Mouse (Mus musculus): ENCODE measurements around the gene Cabcoco1. TPM values are rescaled to one million over a fixed set of nuclear protein-coding genes. Genes with fewer than 3 reads are reported as not detected.

The Cabcoco1 gene
- total RNA-seq, 4 experiments from 2014 or later = 0.29 TPM; not detected in 2

DNA sequence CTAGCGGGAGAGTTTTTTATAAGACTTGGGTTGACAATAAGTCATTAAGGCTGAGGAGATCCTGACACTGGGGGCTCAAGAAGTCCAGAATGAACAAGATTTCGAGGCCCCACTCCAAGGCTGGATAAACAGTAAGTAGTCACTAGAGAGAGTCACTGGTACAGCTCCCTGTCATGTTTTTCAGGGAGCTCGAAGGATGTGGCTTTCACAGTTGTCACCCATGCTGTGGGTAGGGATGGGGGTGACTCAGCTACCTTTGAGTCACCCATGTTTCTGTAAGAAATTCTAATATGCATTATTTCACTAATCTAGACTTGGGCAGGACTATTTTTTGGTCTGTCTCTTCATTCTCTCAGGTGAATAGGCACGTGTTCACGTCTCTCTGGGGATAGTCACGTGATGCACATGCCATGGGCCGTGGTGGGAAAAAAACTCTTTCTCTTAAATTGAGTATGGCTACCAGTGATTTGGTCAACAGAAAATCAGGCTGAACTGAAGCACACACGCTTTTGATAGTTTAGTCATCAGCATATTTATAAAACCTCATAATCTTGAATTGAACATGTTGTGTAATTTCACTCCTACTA, 29.2 kb downstream of the Cabcoco1 start:
- DNase-seq (ENCODE audit: low spot score in 2 of 2) = no peak

DNA sequence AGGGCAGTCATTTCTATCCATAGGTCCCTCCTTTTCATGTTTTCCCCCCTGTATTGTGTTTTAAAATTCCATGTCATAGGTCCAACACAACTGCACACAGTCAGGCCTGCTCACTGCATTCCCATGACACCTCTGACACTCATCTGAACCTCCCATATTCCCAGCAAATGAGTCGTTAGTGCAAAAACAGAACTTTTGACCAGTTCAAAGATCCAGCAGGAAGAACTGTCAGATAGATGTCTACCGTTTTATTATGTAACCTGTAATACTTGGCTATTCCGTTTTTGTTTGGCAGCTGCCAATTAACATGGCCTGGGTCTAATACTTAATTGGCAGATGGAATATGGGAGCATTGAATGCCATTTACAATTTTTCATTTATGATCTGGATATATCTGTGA, 34.0 kb downstream of the Cabcoco1 start:
- no peak for DNase-seq (ENCODE audit: low spot score in 2 of 2)

DNA sequence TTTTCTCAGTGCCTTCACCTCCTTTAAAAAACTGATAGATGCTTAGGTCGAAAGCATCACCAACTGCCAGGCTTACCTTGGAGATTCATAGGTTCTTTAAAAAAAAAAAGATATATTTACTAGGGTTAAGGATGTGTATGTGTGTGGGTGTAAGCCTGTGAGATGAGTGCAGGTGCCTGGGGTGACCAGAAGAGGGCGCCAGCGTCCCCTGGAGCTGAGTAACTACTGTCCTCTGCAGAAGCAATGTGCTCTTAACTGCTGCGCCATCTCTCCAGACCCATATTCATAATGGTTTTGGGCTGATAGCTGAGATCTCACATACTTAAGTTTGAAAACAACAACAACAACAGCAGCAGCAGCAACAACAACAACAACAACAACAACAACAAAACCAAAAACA, 35.5 kb downstream of the Cabcoco1 start:
- DNase-seq (ENCODE audit: low spot score in 2 of 2) = no peak

DNA sequence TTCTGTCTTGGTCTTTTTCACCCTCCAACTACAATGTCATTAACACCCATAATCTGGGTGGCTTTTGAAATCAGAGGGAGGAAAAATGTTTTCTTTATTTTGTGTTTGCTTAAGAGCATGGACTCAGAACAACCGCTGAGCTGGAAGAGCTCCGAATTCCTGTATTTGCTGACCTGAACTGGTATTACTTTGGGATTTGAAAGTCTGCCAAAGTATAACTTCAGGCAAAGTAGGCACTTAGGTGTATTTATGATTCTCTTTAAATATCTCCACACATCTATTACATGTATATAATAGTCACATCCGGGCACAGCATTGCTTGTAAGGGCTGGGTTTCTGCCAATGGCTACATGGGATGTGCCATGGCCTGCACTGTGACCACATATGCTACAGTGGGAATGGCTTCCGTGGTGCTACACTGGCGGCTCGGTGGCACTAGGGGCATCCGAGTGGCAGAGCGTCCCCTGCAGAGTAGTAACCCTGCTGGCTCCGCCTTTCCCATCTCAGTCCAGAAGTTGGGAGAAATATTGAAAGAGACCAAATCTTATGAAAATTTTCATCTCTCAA, 37.0 kb downstream of the Cabcoco1 start:
- DNase-seq (ENCODE audit: low spot score in 2 of 2) = no peak

DNA sequence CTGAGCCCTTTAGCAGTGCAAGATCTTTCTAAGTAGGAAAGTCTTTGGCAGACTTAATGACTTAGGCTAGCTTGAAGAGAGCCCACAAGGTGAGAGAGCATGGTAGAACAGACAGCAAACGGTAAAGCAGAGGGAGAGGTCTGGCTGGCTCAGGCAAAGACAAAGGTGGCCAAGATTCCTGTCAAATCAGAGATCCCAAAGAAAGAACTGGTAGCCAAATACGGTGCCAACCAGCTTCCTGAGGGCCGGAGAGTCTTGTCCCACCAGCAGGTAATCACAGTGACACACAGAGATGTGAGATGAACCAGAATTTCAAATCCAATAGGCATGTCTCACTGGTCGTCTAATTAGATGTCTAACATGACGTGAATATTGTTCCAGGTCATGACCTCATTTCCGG, 40.6 kb downstream of the Cabcoco1 start:
- no peak for DNase-seq (ENCODE audit: low spot score in 2 of 2)

DNA sequence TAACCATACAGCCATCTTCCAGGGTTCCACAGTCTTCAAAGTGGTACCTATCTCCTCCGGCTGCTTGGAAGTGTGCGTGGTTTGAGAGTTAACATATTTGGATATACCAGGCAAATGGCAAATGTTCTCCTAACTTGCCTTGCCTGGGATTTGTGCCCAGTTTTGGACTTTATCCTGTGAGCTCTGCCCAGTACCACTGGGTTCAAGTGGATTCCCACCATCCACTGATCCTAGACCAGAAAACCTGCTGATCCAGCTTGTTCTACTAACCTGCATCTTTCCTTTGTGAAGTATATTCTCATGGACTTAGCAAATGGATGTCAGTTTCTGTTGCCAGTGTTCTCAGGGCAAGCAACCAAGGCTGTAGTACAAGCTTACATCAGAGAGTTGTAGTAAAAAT, 46.5 kb downstream of the Cabcoco1 start:
- DNase-seq (ENCODE audit: low spot score in 2 of 2) = no peak

DNA sequence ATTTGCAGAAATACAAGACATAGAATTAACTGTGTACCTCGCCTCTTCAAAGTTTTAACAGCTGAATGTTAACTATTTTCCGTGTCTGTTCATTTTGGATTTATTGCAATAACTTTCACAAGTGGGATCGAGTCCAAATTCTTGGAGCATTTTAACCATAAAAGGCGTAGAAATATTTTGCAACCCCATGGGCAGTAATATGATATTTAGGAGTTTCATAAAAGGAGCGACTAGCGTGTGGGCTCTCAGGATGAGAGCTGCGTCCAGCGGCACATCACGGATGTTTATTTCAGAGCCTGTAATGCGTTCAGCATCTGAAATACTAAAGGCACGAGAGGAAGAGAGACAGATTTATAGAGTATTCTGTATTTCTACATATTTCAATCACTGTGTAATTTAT, 50.1 kb downstream of the Cabcoco1 start:
- DNase-seq (ENCODE audit: low spot score in 2 of 2) = no peak

DNA sequence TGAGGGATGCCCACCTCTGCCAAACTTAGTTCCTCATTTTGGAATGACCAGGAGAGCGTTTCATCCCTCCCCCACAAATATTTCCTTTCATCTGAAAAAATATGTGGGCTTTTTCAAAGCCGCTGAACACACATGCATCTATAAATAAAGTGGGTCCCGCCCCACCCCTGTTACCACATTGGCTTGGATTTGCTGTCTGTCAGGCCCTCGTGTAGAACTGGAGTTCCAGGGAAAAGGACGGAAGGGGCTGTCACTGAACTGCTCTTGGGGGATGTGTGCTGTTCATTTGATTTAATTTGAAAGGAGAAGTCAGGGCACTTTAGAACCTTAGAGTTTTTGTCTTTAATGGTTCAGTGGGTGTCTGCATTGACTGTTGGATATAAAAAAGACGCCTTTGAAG, 50.9 kb downstream of the Cabcoco1 start:
- no peak for DNase-seq (ENCODE audit: low spot score in 2 of 2)

DNA sequence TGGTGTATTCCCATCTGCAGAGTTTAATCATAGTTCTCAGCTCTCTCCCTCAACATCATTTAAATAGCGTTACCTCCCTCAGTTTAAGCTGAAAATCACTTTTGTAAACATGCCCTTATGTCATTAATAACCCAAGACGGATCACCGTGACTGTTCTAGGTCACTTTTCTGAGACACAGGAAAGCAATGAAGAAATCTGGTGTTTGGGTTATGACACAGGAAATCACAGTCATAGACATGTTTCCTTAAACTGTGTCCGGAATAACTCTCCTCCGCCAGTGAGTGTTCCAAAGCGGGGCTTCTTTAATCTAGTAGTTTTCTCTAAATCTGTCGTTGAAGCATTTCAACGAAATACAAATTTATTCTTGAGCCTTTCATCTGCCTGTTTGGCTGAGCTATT, 68.9 kb downstream of the Cabcoco1 start:
- no peak for DNase-seq (ENCODE audit: low spot score in 2 of 2)

DNA sequence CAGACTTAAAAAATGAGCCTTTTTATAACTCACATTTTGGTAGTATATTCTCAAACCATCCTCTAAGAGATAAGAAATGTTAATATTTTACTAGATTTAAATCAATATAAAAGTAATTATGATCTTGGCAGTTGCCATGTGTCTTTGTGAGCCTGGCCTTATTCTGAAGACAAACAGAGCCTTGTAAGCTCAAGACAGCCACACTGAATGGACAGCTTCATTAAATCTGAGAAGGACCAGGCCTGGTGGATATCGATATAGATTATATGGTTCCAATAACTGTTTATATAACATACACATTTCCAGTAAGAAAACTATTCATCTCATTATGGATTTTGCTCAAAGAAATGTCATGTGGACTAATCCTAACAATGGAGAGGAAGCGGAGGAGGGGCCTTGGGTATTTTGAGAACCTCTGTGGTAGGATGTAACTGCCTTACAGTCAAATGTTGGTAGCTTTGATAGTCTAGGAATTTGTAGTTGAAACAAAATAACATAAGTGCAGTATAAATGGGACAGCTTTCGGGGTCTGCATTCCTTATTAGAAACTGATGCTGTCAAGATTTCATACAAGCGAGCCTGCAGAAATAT, 75.9 kb downstream of the Cabcoco1 start:
- no peak for DNase-seq (ENCODE audit: low spot score in 2 of 2)

DNA sequence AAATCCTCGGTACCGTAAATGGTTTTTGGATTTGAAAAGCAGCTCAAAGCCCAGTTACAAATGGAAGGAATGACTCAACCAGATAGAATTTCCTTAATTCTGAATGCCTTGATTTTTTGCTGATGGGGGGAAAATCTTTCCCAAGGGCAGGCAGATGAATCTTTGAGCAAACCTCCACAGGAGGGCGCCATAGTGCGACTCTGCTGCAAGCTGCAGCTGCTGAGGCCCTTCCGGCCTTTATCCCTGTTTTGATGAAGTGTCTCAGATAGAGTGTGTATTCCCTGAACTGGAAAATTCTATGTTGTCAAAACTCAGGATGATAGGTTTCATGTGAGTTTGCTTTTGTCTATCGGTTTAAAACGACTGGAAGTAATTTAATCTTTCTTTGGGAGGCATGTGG, 76.8 kb downstream of the Cabcoco1 start:
- peak; percentile 18 to 56 for DNase-seq (ENCODE audit: low spot score in 2 of 2)

DNA sequence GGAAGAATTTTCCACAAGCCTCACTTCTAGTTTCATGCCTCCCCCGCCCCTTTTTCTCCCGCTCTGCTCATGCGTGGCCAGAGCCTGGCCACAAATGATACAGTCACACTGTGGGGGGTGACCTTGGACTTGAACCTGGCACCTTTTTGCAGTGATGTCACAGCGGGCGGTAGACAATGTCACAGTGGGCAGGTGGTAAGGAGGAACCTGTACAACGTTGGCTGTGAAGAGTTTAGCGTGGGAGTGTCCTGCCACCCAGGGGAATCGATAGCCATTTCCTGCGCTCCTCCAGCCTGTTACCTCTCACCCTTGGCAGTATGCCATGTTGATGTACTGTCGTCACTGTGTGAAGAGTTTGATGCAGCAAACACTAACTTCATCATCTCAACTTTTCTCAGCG, 81.9 kb downstream of the Cabcoco1 start:
- no peak for DNase-seq (ENCODE audit: low spot score in 2 of 2)

DNA sequence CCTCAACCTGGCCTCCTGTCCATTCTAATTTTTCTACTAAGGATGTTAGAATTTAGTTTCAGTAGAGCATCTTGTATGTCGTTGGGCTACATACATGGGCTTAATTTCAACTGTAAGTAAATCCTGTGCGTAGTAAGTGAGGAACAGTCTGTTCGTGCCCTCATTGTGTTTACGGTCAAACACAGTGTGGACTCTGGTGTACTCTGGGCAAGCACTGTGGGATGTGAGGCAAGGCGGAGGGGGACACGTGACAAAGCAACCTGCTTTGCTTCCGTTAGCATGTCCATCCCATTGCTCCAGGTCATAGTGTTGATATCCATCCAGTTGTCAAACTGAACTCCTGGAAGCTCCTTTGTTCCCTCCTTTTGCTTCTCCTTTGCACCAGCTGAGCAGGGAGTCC, 84.7 kb downstream of the Cabcoco1 start:
- DNase-seq (ENCODE audit: low spot score in 2 of 2) = no peak

DNA sequence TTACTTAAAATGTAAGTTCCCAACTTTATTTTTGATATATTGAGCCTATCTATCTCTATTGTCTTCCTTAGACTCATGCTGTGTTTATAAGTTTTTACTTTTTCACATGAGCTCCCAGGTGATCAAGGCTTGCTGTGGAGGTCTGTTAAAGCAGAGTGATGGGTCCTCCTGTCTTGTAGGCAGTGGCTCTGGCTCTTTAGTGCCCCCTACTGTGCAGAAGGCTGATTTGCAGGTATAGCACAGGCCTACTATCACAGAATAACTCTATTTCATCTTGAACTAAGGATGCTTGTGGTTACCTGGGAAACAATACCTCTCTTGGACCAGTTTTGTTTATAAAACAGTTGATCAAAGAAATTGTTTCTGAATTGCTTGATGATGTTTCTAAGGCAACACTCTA, 87.2 kb downstream of the Cabcoco1 start:
- DNase-seq (ENCODE audit: low spot score in 2 of 2) = no peak

DNA sequence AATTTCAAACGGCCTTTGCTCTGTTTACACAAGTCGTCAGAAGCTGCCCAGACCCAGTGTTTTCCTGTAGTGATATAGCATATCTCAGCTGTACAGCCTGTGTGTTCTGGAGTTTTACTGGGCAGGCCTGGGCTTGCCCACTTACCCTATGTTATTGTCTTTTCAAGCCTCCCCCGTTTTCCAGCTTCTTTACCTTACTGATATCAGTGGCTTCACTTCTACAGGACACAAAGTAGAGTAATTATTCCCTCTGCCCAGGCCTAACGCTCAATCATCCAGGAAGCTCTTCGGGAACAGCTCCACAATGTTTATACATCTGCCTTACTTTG, 94.9 kb downstream of the Cabcoco1 start:
- DNase-seq (ENCODE audit: low spot score in 2 of 2) = no peak

DNA sequence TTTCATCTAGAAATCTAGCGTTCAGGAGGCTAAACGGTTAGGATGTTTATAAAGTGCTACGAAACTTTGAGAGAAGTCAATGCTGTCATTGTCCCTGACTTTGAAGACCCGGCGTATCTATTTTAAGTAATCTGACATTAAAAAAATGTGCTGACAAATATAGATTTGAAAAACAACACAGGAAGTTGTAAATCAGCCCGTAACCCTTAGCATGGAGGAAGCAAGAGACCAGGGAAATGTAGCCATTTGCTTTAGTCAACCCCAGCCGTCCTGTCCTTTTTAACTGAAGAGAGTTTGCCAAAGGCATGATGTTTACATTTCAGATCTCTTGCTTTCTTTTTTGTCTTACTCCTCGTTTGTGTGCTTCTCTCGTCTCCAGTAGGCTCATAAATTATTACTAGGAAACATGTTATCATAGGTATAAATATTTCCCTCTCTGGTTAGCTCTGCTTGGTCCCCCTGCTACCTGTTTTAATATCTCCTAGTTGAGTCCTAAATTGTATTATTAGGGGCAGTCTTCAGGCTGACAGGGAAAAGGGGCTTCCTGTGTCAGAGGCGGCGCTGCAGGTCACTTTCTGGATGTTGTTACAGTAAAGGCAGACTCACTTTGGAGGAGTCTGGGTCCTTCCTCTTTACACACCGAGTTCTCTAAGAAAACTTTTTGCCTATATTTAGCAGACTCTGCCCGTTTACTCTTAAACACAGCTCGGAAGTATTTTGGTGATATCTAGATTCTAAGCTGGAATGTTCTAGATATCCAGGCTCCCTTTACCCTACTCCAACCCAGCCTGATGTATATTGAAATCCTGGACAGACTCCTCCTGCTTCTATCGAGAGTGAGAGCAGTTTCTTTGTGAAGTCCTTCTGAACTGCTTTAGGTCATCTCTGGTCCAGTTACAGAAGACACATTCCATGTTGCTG, 95.6 kb downstream of the Cabcoco1 start:
- DNase-seq (ENCODE audit: low spot score in 2 of 2) = no peak

DNA sequence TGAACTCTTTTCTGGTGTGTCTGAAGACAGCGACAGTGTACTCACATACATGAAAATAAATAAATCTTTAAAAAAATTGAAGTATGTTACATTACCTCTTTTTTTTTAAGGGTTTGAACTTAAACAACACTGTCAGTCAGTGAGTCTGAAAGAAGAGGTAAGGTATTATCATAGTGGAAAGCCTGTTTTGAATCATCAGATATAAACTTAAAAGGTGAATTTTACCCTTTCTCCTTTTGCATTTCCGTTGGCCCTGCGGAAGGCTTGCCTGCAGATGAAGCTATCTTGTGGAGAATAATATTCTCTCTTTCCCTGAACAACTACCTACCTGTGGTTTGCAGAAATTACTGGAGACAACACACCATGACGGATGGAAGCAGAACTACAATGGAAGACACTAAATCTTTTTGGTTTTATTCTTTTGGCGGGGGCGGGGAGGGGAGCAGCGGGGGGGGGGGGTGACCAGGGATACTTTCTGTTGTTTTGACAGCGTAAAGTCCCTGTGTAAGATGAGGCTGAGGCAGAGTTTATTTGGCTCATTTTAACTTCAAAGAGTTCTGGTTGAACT, 96.4 kb downstream of the Cabcoco1 start:
- no peak for DNase-seq (ENCODE audit: low spot score in 2 of 2)

DNA sequence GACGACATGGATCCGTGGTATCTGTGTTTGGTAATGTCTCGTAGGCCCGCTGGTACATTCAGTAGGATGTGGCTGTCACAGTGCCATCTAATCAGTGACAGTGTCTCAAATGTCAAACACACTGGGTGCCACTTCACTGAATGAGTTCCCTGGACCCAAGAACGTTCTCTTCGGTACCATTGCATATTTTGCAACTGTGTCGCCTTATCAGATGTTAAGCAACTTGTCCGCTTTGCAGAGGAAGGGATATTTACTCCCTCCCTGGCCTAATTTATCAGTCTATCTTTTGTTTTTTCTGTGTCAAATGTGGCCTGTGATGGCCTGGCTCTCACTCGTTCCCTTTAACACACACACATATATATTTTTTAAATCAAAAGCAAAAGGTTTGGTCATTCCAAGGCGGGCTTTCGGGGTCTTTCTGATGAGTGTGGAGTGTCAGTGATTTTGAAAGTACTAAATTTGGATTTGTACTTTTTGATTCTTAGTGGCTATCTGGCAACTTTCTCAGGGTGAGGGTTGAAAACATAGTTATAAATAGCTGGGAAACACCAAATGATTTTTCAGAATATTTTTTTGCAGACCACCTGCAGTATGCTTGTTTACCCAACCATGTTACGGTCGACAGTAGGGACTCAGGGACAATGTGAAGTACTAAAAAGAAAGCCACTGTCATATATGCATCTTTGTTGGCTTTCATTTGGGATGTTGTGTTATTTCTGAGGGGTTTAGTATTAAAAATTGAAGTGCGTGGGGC, 97.2 kb downstream of the Cabcoco1 start:
- no peak for DNase-seq (ENCODE audit: low spot score in 2 of 2)

DNA sequence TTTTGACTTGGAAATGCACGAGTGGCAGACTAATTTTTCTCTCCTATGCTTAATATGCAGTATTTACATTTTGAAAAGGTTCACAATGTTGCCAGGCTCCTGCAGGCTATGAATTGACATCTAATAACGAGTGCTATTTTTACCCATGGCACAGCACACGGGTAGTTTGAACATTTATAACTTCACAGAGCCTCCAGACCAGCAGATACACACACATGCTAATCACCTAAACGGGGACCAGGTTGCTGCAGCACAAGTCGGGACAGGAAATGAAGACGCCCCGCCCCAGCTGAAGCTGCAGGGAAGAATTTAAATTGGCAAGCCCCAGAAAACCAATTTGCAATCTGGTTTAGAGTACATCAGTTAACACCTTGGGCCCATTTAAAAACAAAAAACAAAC, 98.6 kb downstream of the Cabcoco1 start:
- peak in 1 of 2 experiments; percentile 8 for DNase-seq (ENCODE audit: low spot score in 2 of 2)

DNA sequence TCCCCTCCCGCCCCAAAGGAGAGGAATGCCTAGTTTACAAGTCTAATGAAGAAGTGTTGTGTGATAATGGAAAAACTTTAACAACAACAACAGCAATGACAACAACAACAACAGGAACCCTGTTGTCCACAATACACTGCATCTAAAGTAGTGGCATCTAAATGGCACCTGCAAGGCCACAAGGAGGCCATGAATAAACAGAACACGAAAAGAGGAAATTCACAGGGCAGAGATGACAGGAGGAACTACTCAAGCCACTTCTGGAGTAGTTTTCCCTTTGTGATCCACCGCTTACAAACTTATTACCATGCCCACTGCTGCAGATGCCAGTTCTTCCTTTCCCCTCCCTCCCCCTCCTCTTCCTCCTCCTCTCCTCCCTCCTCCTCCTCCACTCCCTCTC, 99.0 kb downstream of the Cabcoco1 start:
- no peak for DNase-seq (ENCODE audit: low spot score in 2 of 2)

DNA sequence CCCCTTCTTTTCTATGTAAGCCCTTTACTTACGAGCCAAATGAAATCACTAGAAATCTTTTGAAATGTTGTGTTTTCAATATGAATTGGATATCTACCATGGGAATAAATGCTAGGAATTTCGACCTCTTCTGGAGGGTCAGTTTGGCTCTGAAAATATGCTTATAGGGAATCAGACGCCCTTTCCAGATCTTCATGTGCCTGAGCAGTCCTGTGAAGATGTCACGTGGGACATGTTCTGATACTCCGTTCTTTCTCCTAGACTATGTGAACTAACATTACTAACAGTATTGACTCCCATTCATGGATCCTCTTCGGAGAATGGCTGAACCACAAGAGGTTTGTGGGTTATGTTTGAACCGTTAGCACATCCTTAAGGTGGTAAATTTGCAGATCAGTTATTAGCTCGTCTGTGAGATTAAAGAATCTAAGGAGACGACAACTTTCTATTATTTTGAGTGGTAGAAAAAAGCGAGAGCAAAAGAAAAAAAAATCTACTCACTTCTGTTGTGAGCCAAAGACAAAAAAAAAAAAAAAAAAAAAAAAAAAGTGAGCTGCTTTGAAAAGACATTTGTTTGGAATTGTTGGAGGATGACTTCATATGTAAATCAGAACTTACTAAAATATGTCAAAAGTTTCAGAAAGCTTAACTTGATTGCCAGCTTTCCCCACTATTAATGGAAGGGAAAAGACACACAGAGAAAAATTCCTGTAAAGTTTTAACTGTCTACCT, 99.6 kb downstream of the Cabcoco1 start:
- DNase-seq (ENCODE audit: low spot score in 2 of 2) = no peak

Data from gastrocnemius, adult 8-10 months (tissue).